Mouse (Mus musculus): ENCODE results near the gene BC107364. TPM values are rescaled to one million over a fixed set of nuclear protein-coding genes. Genes with fewer than 3 reads are reported as not detected.
"Not testable (repeated sequence)": the region's sequence is repeated elsewhere in the genome, so short reads cannot be mapped to it uniquely, and the experiment has no call there.

Gene BC107364
- polyA plus RNA-seq, 1 experiment = not detected

DNA sequence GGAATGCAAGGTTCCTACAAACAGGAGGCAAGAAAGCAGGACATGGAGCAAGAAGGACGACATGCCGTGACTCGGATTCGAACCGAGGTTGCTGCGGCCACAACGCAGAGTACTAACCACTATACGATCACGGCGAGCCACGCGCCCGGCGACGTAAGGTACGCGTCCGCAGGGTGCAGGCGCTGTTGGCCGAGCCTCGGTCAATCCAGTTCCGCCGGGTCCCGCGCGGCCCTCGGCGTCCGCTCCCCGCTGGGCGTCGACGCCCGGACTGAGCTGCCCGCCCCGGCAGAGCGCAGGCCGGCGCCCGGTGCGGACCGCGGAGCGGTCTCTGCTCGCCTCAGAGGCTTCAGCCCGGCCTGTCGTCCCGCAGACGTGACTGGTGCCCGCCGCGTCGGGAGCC lies 5.9 kb upstream of the BC107364 start:
- not testable (repeated sequence) for DNase-seq (ENCODE audit: extremely low spot score in 1 of 2, low spot score in 1 of 2)

- not testable (repeated sequence) for DNase-seq (ENCODE audit: extremely low spot score in 1 of 2, low spot score in 1 of 2)
These were observed 847 bp downstream of the BC107364 start for GRCm38 (mm10) chr3:96451181-96451737.

- not testable (repeated sequence) for DNase-seq (ENCODE audit: extremely low spot score in 1 of 2, low spot score in 1 of 2)
These were observed 1.6 kb downstream of the BC107364 start for GRCm38 (mm10) chr3:96450586-96450896.

GRCm38 (mm10) chr3:96449762-96450585 lies 2.1 kb downstream of the BC107364 start:
- DNase-seq (ENCODE audit: extremely low spot score in 1 of 2, low spot score in 1 of 2) = not testable (repeated sequence)

GRCm38 (mm10) chr3:96445436-96445835 lies 6.7 kb downstream of the BC107364 start:
- no peak for DNase-seq (ENCODE audit: extremely low spot score in 1 of 2, low spot score in 1 of 2)

DNA sequence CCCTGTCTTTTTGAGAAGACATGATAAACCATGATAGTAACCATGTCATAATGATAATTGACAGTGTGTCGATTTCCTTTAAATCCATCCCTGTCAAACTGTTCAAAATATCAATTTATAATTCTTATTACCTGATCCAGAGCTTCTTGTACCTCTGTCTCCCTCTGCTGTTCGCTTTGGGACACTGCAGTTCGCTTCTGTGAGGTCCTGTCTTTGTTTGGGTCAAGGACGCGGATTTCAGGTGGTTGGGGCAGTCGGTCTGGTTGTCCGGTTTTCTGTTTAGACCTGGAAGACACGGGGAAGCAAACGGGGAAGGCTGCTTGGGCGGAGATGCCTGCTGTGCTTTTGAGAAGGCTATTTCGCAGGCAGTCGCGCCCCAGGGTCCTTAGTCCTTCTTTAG lies 11.5 kb downstream of the BC107364 start:
- DNase-seq (ENCODE audit: extremely low spot score in 1 of 2, low spot score in 1 of 2) = peak; percentile 28 to 84

DNA sequence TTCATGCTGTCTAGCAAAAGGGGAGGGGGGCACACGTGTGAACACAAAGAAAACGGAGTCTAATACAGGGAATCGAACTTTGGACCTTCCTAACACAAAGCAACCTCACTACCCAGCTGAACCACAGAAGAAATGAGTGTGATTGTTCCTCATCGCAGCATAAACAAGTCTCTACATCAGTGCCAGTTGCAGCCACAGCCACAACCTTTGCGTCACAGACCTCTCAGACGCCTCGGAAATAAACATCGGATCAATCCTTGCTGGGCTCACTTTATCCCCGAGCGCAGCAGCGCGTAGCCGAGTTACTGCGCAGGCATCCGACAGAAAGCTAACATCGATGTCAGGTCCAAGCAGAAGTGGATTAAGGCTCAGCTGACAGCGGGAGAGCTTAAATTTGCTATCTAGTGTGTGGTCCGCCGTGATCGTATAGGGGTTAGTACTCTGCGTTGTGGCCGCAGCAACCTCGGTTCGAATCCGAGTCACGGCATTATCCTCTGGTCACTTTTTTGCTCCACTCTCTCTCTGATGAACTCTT lies 16.5 kb downstream of the BC107364 start:
- peak in 1 of 2 experiments; percentile 62 for DNase-seq (ENCODE audit: extremely low spot score in 1 of 2, low spot score in 1 of 2)

GRCm38 (mm10) chr3:96432207-96432606 lies 19.9 kb downstream of the BC107364 start:
- no peak for DNase-seq (ENCODE audit: extremely low spot score in 1 of 2, low spot score in 1 of 2)

DNA sequence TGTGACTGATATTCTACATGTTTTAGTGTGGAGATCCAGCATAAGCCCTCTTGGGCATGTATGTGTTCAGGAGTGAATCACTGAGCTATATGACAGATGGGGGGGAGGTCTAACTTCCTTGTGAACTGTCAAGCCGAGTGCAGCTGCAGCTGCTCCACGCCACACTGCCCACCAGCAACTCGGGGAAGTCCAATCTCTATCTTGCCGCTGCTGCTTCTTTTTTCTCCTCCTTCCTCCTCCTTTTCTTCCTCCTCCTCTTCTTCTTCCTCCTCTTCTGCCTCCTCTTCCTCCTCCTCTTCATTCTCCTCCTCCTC lies 22.3 kb downstream of the BC107364 start:
- no peak for DNase-seq (ENCODE audit: extremely low spot score in 1 of 2, low spot score in 1 of 2)

DNA sequence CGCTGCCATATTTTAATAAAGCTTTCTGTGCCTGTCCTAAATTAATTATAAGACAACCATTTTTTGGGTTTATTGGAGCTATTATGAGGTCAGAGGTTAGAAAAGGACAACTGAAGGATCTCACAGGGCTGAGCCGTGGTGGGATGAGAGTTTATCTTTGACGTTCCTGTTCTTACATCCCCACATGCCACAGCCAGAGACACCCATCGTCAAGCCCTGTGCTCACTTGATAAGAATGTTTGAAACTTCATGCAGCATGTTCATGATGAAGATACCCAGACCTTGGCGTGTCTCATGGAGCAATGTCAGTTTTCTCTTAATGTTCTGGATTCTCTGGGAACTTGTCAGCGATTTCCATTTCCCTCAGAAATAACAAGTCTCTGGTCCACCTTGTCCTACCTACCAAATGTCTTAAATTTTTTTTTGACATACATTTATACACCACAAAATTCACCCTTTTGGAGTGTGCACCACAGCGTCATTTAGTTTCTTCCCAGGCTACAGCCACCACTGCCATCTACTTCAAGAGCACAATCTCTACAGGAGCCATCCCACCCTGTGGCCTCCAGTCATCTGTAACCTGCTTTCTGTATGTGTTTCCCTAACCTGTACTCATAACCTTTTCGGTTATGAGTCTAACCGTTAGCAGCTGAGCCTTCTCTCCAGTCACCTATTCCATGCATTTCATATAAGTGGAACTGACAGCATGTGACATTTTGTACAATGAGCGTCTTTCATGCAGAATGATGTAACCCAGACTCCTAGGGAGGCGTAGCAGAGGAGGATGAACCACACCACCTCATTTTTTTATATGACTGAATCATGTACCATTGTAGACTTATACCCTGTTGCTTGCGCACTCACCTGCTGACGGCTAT lies 22.9 kb downstream of the BC107364 start:
- no peak for DNase-seq (ENCODE audit: extremely low spot score in 1 of 2, low spot score in 1 of 2)

DNA sequence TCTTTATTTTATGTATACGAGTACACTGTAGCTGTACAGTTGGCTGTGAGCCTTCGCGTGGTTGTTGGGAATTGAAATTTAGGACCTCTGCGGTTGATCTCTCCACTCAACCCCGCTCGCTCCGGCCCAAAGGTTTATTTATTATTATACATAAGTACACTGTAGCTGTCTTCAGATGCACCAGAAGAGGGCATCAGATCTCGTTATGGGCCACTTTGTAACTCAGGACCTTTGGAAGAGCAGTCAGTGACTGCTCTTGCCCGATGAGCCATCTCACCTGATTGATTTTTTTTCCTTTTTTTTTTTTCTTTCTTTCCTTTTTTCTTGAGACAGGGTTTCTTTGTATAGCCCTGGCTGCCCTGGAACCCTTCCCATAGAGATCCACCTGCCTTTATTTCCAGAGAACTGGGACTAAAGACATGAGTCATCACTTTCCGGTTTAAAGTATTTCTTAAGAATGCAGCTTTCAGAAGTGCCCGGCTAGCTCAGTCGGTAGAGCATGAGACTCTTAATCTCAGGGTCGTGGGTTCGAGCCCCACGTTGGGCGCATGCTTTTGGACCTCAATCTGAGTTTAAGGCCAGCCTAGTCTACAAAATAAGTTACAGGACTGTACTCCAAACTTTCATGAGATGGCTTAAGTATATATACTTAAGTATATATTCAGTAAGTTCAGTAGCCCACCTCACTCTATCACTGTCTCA lies 24.2 kb downstream of the BC107364 start:
- peak; percentile 4 to 75 for DNase-seq (ENCODE audit: extremely low spot score in 1 of 2, low spot score in 1 of 2)

GRCm38 (mm10) chr3:96427311-96427710 lies 24.8 kb downstream of the BC107364 start:
- DNase-seq (ENCODE audit: extremely low spot score in 1 of 2, low spot score in 1 of 2) = no peak

DNA sequence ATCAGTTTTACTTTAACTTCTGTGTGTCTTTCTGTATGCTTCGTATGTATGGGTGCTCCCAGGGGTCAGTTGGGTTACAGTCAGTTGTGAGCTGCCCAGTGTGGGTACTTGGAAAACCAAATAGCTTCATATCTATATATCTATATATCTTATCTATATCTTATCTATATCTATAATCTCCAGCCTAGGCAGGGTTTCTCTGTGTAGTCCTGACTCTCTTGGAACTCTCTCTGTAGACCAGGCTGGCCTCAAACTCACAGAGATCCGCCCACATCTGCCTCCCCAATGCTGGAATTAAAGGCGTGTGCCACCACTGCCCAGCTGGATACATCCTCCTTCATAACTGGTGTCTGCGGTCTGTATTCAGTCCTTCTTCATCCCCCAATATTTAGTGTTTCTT lies 25.8 kb downstream of the BC107364 start:
- DNase-seq (ENCODE audit: extremely low spot score in 1 of 2, low spot score in 1 of 2) = no peak

GRCm38 (mm10) chr3:96424447-96424846 lies 27.7 kb downstream of the BC107364 start:
- not testable (repeated sequence) for DNase-seq (ENCODE audit: extremely low spot score in 1 of 2, low spot score in 1 of 2)

GRCm38 (mm10) chr3:96423889-96424288 lies 28.2 kb downstream of the BC107364 start:
- DNase-seq (ENCODE audit: extremely low spot score in 1 of 2, low spot score in 1 of 2) = peak in 1 of 2 experiments; percentile 39

DNA sequence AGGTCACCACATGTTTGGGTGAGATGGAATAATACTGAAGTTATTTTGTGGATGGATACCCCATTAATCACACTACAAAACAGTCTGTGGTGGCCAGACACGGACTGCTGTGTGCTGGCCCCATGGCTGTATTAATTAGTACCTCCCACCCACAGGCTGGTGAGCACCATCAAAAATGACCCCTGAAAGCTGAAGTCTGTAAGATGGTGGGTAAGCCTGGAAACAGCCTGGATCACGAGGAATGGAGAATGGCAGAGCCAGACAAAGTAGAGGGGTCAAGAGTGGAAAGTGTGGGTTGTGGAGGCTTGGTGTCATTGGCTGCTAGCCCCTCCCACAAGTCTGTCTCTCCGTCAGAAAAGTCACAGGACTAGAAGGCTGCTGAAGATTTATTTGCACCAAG lies 31.3 kb downstream of the BC107364 start:
- DNase-seq (ENCODE audit: extremely low spot score in 1 of 2, low spot score in 1 of 2) = no peak

GRCm38 (mm10) chr3:96418902-96419301 lies 33.2 kb downstream of the BC107364 start:
- not testable (repeated sequence) for DNase-seq (ENCODE audit: extremely low spot score in 1 of 2, low spot score in 1 of 2)

DNA sequence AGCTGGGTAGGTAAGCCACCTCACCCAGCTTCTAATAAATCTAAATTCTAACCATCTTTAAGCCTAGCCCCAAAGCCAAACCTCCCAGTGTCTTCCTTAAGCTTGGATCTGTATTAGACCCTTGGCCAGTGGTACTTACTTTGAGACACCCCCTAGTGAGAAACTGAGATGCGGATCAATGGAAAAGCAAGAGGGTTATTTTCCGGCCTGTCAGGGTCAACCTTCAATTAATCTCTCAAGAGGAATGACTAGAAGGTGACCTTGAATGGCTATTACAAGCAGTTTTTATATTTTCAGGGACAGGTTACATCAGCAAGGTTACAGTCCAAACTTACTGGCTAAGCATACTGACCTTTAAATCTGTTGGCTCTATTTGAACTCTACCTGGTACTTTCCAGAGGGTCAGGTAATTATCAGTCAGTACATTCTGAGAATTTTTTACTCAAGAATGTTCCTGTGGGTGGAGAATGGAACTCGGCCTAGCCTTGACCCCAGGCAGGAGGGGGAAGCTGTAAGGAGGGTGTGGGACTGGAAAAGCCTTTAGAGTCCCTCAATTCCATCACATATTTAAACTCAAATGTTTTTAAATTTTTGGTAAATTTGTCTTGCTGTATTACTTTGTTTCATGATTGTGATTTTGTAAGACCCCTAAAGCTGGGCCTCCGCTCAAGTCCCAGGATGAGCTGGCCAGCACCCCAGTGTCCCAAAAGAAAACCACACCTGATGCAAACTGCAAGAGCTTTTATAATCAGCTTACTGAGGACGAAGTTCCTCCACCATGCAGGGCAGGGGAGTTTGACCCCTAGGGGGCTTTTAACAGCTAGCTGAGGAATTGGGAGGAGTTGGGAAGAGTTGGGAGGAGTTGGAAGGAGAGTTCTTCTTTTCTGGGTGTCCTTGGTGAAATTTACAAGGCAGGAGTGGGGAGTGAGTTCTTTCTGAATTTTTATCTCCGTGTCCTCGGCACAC lies 34.0 kb downstream of the BC107364 start:
- DNase-seq (ENCODE audit: extremely low spot score in 1 of 2, low spot score in 1 of 2) = no peak

- DNase-seq (ENCODE audit: extremely low spot score in 1 of 2, low spot score in 1 of 2) = no peak
These were observed 35.5 kb downstream of the BC107364 start for GRCm38 (mm10) chr3:96416595-96416994.
